Mouse (Mus musculus): ENCODE data around the gene Agap2. TPM values are rescaled to one million over a fixed set of nuclear protein-coding genes. Genes with fewer than 3 reads are reported as not detected.

Agap2 gene
- polyA plus RNA-seq, 1 experiment from 2014 or later = 0.50 TPM

Other genes with a start within 250 kb of the Agap2 start
- gene Atp23, start 173.9 kb upstream of the Agap2 start, polyA plus RNA-seq (2016; fragmentation: Nextera tagmentation; extraction: Ambion mirVana) = 10.8 and 15.4 TPM in 2 replicates
- gene Ctdsp2, start 96.6 kb upstream of the Agap2 start, polyA plus RNA-seq (2016; fragmentation: Nextera tagmentation; extraction: Ambion mirVana) = 37.8 and 46.2 TPM in 2 replicates
- 0.07 TPM in 1 of 2 replicates, not detected in the other for gene Avil, start 74.6 kb upstream of the Agap2 start, polyA plus RNA-seq (2016; fragmentation: Nextera tagmentation; extraction: Ambion mirVana)
- 114 TPM in 2 replicates for gene Tsfm, start 44.4 kb upstream of the Agap2 start, polyA plus RNA-seq (2016; fragmentation: Nextera tagmentation; extraction: Ambion mirVana)
- 46.4 and 54.8 TPM in 2 replicates for gene Mettl1, start 33.9 kb upstream of the Agap2 start, polyA plus RNA-seq (2016; fragmentation: Nextera tagmentation; extraction: Ambion mirVana)
- gene Eef1akmt3, start 33.8 kb upstream of the Agap2 start, polyA plus RNA-seq (2016; fragmentation: Nextera tagmentation; extraction: Ambion mirVana) = 0.18 and 0.23 TPM in 2 replicates
- 0.09 TPM in 1 of 2 replicates, not detected in the other for gene Cyp27b1, start 27.0 kb upstream of the Agap2 start, polyA plus RNA-seq (2016; fragmentation: Nextera tagmentation; extraction: Ambion mirVana)
- gene March9, start 15.1 kb upstream of the Agap2 start, polyA plus RNA-seq (2016; fragmentation: Nextera tagmentation; extraction: Ambion mirVana) = 0.15 and 0.24 TPM in 2 replicates
- gene Cdk4, start 11.8 kb upstream of the Agap2 start, polyA plus RNA-seq (2016; fragmentation: Nextera tagmentation; extraction: Ambion mirVana) = 1,495 and 2,024 TPM in 2 replicates
- 138 and 154 TPM in 2 replicates for gene Tspan31, start 5.0 kb upstream of the Agap2 start, polyA plus RNA-seq (2016; fragmentation: Nextera tagmentation; extraction: Ambion mirVana)
- gene Os9, start 45.8 kb downstream of the Agap2 start, polyA plus RNA-seq (2016; fragmentation: Nextera tagmentation; extraction: Ambion mirVana) = 44.4 and 48.8 TPM in 2 replicates
- gene B4galnt1, start 89.9 kb downstream of the Agap2 start, polyA plus RNA-seq (2016; fragmentation: Nextera tagmentation; extraction: Ambion mirVana) = 1.5 and 3.6 TPM in 2 replicates
- 9.2 and 12.9 TPM in 2 replicates for gene Slc26a10, start 105.4 kb downstream of the Agap2 start, polyA plus RNA-seq (2016; fragmentation: Nextera tagmentation; extraction: Ambion mirVana)
- gene Arhgef25, start 114.8 kb downstream of the Agap2 start, polyA plus RNA-seq (2016; fragmentation: Nextera tagmentation; extraction: Ambion mirVana) = 21.4 and 28.8 TPM in 2 replicates
- gene Dtx3, start 120.4 kb downstream of the Agap2 start, polyA plus RNA-seq (2016; fragmentation: Nextera tagmentation; extraction: Ambion mirVana) = 78.4 and 91.4 TPM in 2 replicates
- gene Pip4k2c, start 136.3 kb downstream of the Agap2 start, polyA plus RNA-seq (2016; fragmentation: Nextera tagmentation; extraction: Ambion mirVana) = 27.9 and 29.3 TPM in 2 replicates
- gene Kif5a, start 188.1 kb downstream of the Agap2 start, polyA plus RNA-seq (2016; fragmentation: Nextera tagmentation; extraction: Ambion mirVana) = 0.41 and 1.4 TPM in 2 replicates
- gene Dctn2, start 191.1 kb downstream of the Agap2 start, polyA plus RNA-seq (2016; fragmentation: Nextera tagmentation; extraction: Ambion mirVana) = 155 and 167 TPM in 2 replicates
- 11.3 and 16.9 TPM in 2 replicates for gene Mbd6, start 213.7 kb downstream of the Agap2 start, polyA plus RNA-seq (2016; fragmentation: Nextera tagmentation; extraction: Ambion mirVana)
- gene Mars, start 236.5 kb downstream of the Agap2 start, polyA plus RNA-seq (2016; fragmentation: Nextera tagmentation; extraction: Ambion mirVana) = 119 and 140 TPM in 2 replicates
- 0.87 and 3.1 TPM in 2 replicates for gene Arhgap9, start 246.7 kb downstream of the Agap2 start, polyA plus RNA-seq (2016; fragmentation: Nextera tagmentation; extraction: Ambion mirVana)

All from heart, embryonic 10.5 days (tissue).